Comparison of ENCODE assay signal across 10 mouse cellular contexts in genomic region chr11:69992932-69993331, GRCm38 (mm10). TPM values are rescaled to one million over a fixed set of nuclear protein-coding genes. Genes with fewer than 3 reads are reported as not detected.
DNase-seq lines count a peak whose midpoint lies in the region; ATAC-seq and TF ChIP-seq lines count a peak whose summit lies in the region.
"Had no signal": no experiment of that assay in that cellular context is flagged by ENCODE, and none has a peak within 500 bp of the region (broad histone marks: within the 10 kb centered on the region; RNA-seq: fewer than 3 reads in every experiment).

No protein-coding gene starts in this region.

- peaks cover 18% of the 10 kb centered on the region for H3K36me3 ChIP-seq in heart, embryonic 11.5 days (ENCODE audit: control insufficient read depth, insufficient read depth, low read length)
- H3K36me3 ChIP-seq in heart, postnatal 0 days (replicated peaks; ENCODE audit: control insufficient read depth, insufficient read depth, low read length): peaks cover 41% of the 10 kb centered on the region
- H3K36me3 ChIP-seq in liver, postnatal 0 days (replicated peaks; ENCODE audit: insufficient read depth, low read length): peaks cover 40% of the 10 kb centered on the region

- peaks cover 13% of the 10 kb centered on the region for H3K4me1 ChIP-seq in heart, embryonic 11.5 days (ENCODE audit: control insufficient read depth, insufficient read depth, low read length)
- H3K4me1 ChIP-seq in bone marrow macrophage, adult 2 months (ENCODE audit: control insufficient read depth, insufficient read depth, low read length): peaks cover 18% of the 10 kb centered on the region
- H3K4me1 ChIP-seq in heart, postnatal 0 days (ENCODE audit: control insufficient read depth, insufficient read depth): peaks cover 11% of the 10 kb centered on the region
- peaks cover 29% of the 10 kb centered on the region for H3K4me1 ChIP-seq in liver, postnatal 0 days (ENCODE audit: insufficient read depth)

- H3K27me3 ChIP-seq in heart, embryonic 11.5 days (ENCODE audit: control insufficient read depth, insufficient read depth, low read length): no peaks in the 10 kb centered on the region
- no peaks in the 10 kb centered on the region for H3K27me3 ChIP-seq in heart, postnatal 0 days (ENCODE audit: control insufficient read depth, insufficient read depth, low read length)
- no peaks in the 10 kb centered on the region for H3K27me3 ChIP-seq in liver, postnatal 0 days (ENCODE audit: insufficient read depth, low read length)

- TF ChIP-seq EP300 in heart, postnatal 0 days (IDR thresholded peaks at IDR 0.05; ENCODE audit: low read depth): no peak
- TF ChIP-seq EP300 in liver, postnatal 0 days (IDR thresholded peaks at IDR 0.05; ENCODE audit: low read depth): no peak

- H3K4me2 ChIP-seq in heart, embryonic 11.5 days: peak overlapping the region; percentile 84
- peak overlapping the region; percentile 70; the same call in 1 of the 2 replicates for H3K4me2 ChIP-seq in heart, postnatal 0 days (ENCODE audit: low read depth, low read length)
- peak overlapping the region; percentile 70 for H3K4me2 ChIP-seq in liver, postnatal 0 days (ENCODE audit: low read depth, low read length)

- intact Hi-C loops in heart, postnatal 14 days (cut with DNase I): loop anchor here (10.0 kb wide), 1 partner anchor 662 kb away; the partner anchor contains the start of genes Eno3 and Pfn1

- WGBS in heart, embryonic 11.5 days (ENCODE audit: insufficient replicate concordance): 86% methylated on average over 3 of the region's 3 CpGs
- 85% methylated on average over 3 of the region's 3 CpGs for WGBS in heart, postnatal 0 days
- 79% methylated on average over 3 of the region's 3 CpGs for WGBS in liver, postnatal 0 days (ENCODE audit: insufficient replicate concordance)

- DNase-seq in heart, postnatal 14 days: no peak
- no peak for DNase-seq in heart, postnatal 0 days (ENCODE audit: low spot score)
- DNase-seq in liver, postnatal 0 days: no peak
- DNase-seq in spleen, adult 18-20 months: no peak
- no peak for DNase-seq in ovary, postnatal 10 days (ENCODE audit: low spot score)
- DNase-seq in kidney, adult 11 months: no peak
- DNase-seq: layer of hippocampus, adult 9-11 months; right cerebral cortex, postnatal 14 days had no signal

- no peak overlapping the region for H3K27ac ChIP-seq in heart, embryonic 11.5 days (ENCODE audit: low read depth, low read length)
- no peak overlapping the region for H3K27ac ChIP-seq in bone marrow macrophage, adult 2 months (ENCODE audit: insufficient read depth, low read depth, low read length)
- no peak overlapping the region; the same call in 1 of the 2 replicates for H3K27ac ChIP-seq in heart, postnatal 0 days (ENCODE audit: low read depth)
- H3K27ac ChIP-seq in liver, postnatal 0 days (ENCODE audit: low read depth): 0 out of 2 replicates have a peak overlapping the region, but pooled peaks have one; percentile 84

- peak overlapping the region; percentile 87 for H3K4me3 ChIP-seq in heart, embryonic 11.5 days (ENCODE audit: low read depth, low read length)
- peak overlapping the region; percentile 59 for H3K4me3 ChIP-seq in bone marrow macrophage, adult 2 months (ENCODE audit: insufficient read depth, low read length)
- H3K4me3 ChIP-seq in heart, postnatal 0 days (ENCODE audit: low read depth, low read length): peak overlapping the region; percentile 64; the same call in 1 of the 2 replicates
- peak overlapping the region; percentile 79 for H3K4me3 ChIP-seq in liver, postnatal 0 days (ENCODE audit: low read depth, low read length)

- TF ChIP-seq CTCF in bone marrow macrophage, adult 2 months (IDR thresholded peaks at IDR 0.05; ENCODE audit: low read depth, low read length): no peak
- no peak for TF ChIP-seq CTCF in heart, postnatal 0 days (IDR thresholded peaks at IDR 0.05; ENCODE audit: low read depth)
- no peak for TF ChIP-seq CTCF in liver, postnatal 0 days (IDR thresholded peaks at IDR 0.05; ENCODE audit: low read depth)

- H3K9me3 ChIP-seq in heart, embryonic 11.5 days (replicated peaks; ENCODE audit: control insufficient read depth, low read length): no peaks in the 10 kb centered on the region
- no peaks in the 10 kb centered on the region for H3K9me3 ChIP-seq in heart, postnatal 0 days (replicated peaks; ENCODE audit: control insufficient read depth, low read length)
- H3K9me3 ChIP-seq in liver, postnatal 0 days (ENCODE audit: low read length): no peaks in the 10 kb centered on the region

- no peak for ATAC-seq in heart, embryonic 11.5 days (replicated peaks; ENCODE audit: insufficient number of reproducible peaks, low FRiP score, low TSS enrichment)
- ATAC-seq in heart, postnatal 0 days (ENCODE audit: insufficient read depth, low read depth): no peak
- no peak for ATAC-seq in liver, postnatal 0 days

- peak overlapping the region; percentile 92; the same call in 1 of the 2 replicates for H3K9ac ChIP-seq in heart, embryonic 11.5 days (ENCODE audit: low read depth, low read length)
- H3K9ac ChIP-seq in heart, postnatal 0 days (replicated peaks; ENCODE audit: low read depth, low read length): no peak overlapping the region
- H3K9ac ChIP-seq in liver, postnatal 0 days (replicated peaks): peak overlapping the region; percentile 86

- TF ChIP-seq POLR2A in bone marrow macrophage, adult 2 months (IDR thresholded peaks at IDR 0.05; ENCODE audit: borderline replicate concordance, low read depth, low read length): no peak

RNA-seq across cellular contexts. Expression of gene Gabarap, which starts 2.0 kb away (rescaled TPM):
- 481 and 489 TPM in 2 replicates for polyA plus RNA-seq in heart, embryonic 11.5 days (2014; fragmentation: Nextera tagmentation; extraction: Ambion mirVana)
- total RNA-seq in heart, postnatal 14 days (2021): 100 to 1,000 TPM; 249 to 257 TPM
- polyA plus RNA-seq in bone marrow macrophage, adult 2 months (2012; ENCODE audit: insufficient read depth, insufficient read length, missing spikeins): 1,001 and 1,002 TPM in 2 replicates
- total RNA-seq in heart, postnatal 0 days (2014; rRNA removed; ENCODE audit: low replicate concordance): 208 and 305 TPM in 2 replicates
- polyA plus RNA-seq in heart, postnatal 0 days (2015; fragmentation: Nextera tagmentation; extraction: Ambion mirVana): 472 and 510 TPM in 2 replicates
- polyA plus RNA-seq in liver, postnatal 0 days (2015; fragmentation: Nextera tagmentation; extraction: Ambion mirVana): 305 and 324 TPM in 2 replicates

RNA-seq across cellular contexts. Expression of gene Phf23, which starts 2.6 kb away (rescaled TPM):
- 27.3 and 29.9 TPM in 2 replicates for polyA plus RNA-seq in heart, embryonic 11.5 days (2014; fragmentation: Nextera tagmentation; extraction: Ambion mirVana)
- total RNA-seq in heart, postnatal 14 days (2021): 10 to 100 TPM; 27.4 to 31.5 TPM
- polyA plus RNA-seq in bone marrow macrophage, adult 2 months (2012; ENCODE audit: insufficient read depth, insufficient read length, missing spikeins): 77.6 and 78.1 TPM in 2 replicates
- total RNA-seq in heart, postnatal 0 days (2014; rRNA removed; ENCODE audit: low replicate concordance): 27.4 and 54.8 TPM in 2 replicates
- polyA plus RNA-seq in heart, postnatal 0 days (2015; fragmentation: Nextera tagmentation; extraction: Ambion mirVana): 30.3 and 34.2 TPM in 2 replicates
- 19.5 and 25.5 TPM in 2 replicates for polyA plus RNA-seq in liver, postnatal 0 days (2015; fragmentation: Nextera tagmentation; extraction: Ambion mirVana)

RNA-seq across cellular contexts. Expression of gene Dvl2, which starts 7.5 kb away (rescaled TPM):
- polyA plus RNA-seq in heart, embryonic 11.5 days (2014; fragmentation: Nextera tagmentation; extraction: Ambion mirVana): 18.6 and 18.9 TPM in 2 replicates
- total RNA-seq in heart, postnatal 14 days (2021): 1 to 10 TPM; 7.2 to 9.2 TPM
- polyA plus RNA-seq in bone marrow macrophage, adult 2 months (2012; ENCODE audit: insufficient read depth, insufficient read length, missing spikeins): 20.4 and 25.8 TPM in 2 replicates
- total RNA-seq in heart, postnatal 0 days (2014; rRNA removed; ENCODE audit: low replicate concordance): 10.8 TPM in 2 replicates
- 6.5 and 7.5 TPM in 2 replicates for polyA plus RNA-seq in heart, postnatal 0 days (2015; fragmentation: Nextera tagmentation; extraction: Ambion mirVana)
- 2.7 and 3.4 TPM in 2 replicates for polyA plus RNA-seq in liver, postnatal 0 days (2015; fragmentation: Nextera tagmentation; extraction: Ambion mirVana)

RNA-seq across cellular contexts. Expression of gene Elp5, which starts 10.6 kb away (rescaled TPM):
- 120 and 130 TPM in 2 replicates for polyA plus RNA-seq in heart, embryonic 11.5 days (2014; fragmentation: Nextera tagmentation; extraction: Ambion mirVana)
- 10 to 100 TPM; 52.4 to 59.0 TPM for total RNA-seq in heart, postnatal 14 days (2021)
- polyA plus RNA-seq in bone marrow macrophage, adult 2 months (2012; ENCODE audit: insufficient read depth, insufficient read length, missing spikeins): 41.4 and 49.8 TPM in 2 replicates
- 77.7 and 108 TPM in 2 replicates for total RNA-seq in heart, postnatal 0 days (2014; rRNA removed; ENCODE audit: low replicate concordance)
- 89.8 and 96.1 TPM in 2 replicates for polyA plus RNA-seq in heart, postnatal 0 days (2015; fragmentation: Nextera tagmentation; extraction: Ambion mirVana)
- polyA plus RNA-seq in liver, postnatal 0 days (2015; fragmentation: Nextera tagmentation; extraction: Ambion mirVana): 40.6 and 42.9 TPM in 2 replicates

RNA-seq across cellular contexts. Expression of gene Ctdnep1, which starts 12.0 kb away (rescaled TPM):
- polyA plus RNA-seq in heart, embryonic 11.5 days (2014; fragmentation: Nextera tagmentation; extraction: Ambion mirVana): 20.3 and 22.2 TPM in 2 replicates
- 100 to 1,000 TPM; 143 to 147 TPM for total RNA-seq in heart, postnatal 14 days (2021)
- polyA plus RNA-seq in bone marrow macrophage, adult 2 months (2012; ENCODE audit: insufficient read depth, insufficient read length, missing spikeins): 176 and 194 TPM in 2 replicates
- total RNA-seq in heart, postnatal 0 days (2014; rRNA removed; ENCODE audit: low replicate concordance): 43.0 and 45.6 TPM in 2 replicates
- 24.8 and 25.5 TPM in 2 replicates for polyA plus RNA-seq in heart, postnatal 0 days (2015; fragmentation: Nextera tagmentation; extraction: Ambion mirVana)
- polyA plus RNA-seq in liver, postnatal 0 days (2015; fragmentation: Nextera tagmentation; extraction: Ambion mirVana): 8.4 and 9.7 TPM in 2 replicates
